Mouse (Mus musculus) right cerebral cortex, postnatal 25 days (tissue): Measurements from ENCODE around the gene Tcp10c.
"Not testable (repeated sequence)": the region's sequence is repeated elsewhere in the genome, so short reads cannot be mapped to it uniquely, and the experiment has no call there.

Experiments
- DNase-seq: peaks from one replicate; pipeline ENCODE4 v3.0.0; 2022

Tcp10c gene

DNA sequence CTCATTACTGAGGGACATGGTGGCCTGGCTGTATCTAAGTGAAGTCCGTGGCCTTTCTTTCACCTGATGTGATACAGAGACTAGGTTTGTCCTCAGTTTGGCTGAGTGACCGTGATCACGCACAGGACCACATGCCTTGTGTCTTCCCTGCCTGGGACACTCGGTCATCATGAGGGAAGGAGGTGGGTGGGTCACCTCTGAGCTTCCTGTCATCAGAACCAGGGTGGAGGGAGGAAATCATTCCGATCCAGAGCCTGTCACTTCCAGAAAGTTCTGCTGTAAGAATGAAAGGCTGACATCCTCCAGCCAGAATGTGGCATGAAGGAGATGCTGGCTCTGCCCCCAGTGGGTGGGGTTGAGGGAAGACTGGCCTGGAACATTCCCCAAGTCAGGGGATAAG lies 45.6 kb downstream of the Tcp10c start:
- DNase-seq = not testable (repeated sequence)

DNA sequence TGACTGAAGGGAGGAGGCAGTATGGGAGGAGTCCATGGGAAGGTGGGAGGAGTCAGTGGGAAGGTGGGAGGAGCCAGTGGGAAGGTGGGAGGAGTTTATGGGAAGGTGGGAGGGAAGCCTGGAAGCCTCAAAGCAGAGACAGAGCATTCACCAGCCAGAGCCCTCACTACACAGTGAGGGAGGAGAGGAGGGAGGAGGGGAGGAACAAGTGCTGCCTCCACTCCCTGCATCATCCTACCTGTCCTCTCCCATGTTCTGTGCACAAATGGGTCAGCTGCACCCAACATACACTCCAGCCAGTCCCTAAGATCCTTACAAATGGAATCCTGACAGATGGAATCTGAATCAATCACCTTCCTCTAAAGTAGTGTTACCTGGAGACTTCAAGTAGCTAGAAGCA lies 47.7 kb downstream of the Tcp10c start:
- DNase-seq = not testable (repeated sequence)

GRCm38 (mm10) chr17:13403527-13404131 lies 49.3 kb downstream of the Tcp10c start:
- DNase-seq = not testable (repeated sequence)

- DNase-seq = not testable (repeated sequence)
These were observed 51.7 kb downstream of the Tcp10c start for GRCm38 (mm10) chr17:13406023-13406422.

DNA sequence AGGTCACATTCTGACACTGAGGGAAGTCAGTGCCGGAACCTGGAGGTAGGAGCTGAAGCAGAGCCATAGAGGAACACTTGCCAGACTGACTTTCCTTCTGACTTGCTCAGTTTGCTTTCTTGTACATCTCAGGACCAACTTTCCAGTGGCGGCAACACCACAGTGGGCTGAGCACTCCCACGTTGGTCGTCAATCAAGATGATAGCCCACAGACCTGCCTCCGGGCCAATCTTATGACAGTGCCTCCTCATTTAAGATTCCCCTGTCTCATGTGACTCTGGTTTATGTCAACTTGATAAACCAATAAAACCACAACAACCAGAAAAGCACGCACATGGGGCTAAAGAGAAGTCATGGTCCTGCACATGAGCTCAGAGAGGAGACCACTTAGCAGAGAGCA lies 52.3 kb downstream of the Tcp10c start:
- not testable (repeated sequence) for DNase-seq

DNA sequence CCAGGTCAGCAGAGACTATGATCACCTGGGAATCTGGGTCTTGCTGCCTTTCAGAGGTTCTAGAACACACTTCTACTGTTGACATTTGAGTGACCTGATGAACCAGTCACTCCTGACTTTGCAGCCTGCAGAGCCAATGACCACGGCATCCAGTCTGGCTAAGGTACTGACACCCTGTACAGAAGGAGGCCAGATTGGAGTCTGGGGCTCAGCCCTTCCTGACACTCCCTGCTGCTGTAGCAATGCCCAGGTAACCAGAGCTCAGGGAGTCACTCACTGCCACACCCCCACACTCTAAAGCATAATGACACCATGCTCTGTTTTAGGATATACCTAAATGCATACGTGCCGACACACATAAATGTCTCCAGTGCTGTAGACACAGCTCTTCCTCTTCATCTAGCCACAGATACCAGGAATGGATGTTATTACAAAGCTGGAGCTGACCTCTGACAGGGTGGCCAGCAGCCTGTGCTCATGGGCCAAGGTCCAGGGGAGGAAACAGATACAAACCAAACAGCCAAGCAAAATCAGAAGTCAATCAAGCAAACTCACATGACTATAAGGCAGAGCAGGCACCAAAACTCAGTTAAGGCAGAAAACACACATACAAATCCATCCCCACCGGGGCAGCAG lies 53.4 kb downstream of the Tcp10c start:
- DNase-seq = not testable (repeated sequence)

DNA sequence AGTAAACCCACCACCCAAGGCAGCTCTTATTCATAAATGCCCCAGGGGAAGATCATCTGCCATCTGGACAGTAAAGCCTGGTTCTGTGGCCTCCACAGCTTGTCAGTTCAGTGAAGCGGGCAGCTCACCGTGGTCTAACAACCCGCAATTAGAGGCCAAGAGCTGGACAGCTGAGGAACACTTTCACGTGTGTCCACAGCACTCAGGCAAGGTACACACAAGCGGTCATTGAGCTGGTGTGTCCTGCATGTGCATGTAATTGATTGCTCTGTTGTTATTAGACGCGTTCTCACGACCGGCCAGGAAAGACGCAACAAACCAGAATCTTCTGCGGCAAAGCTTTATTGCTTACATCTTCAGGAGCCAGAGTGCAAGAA lies 53.9 kb downstream of the Tcp10c start:
- DNase-seq = not testable (repeated sequence)

- DNase-seq = not testable (repeated sequence)
These were observed 66.7 kb downstream of the Tcp10c start for GRCm38 (mm10) chr17:13421022-13421591.

DNA sequence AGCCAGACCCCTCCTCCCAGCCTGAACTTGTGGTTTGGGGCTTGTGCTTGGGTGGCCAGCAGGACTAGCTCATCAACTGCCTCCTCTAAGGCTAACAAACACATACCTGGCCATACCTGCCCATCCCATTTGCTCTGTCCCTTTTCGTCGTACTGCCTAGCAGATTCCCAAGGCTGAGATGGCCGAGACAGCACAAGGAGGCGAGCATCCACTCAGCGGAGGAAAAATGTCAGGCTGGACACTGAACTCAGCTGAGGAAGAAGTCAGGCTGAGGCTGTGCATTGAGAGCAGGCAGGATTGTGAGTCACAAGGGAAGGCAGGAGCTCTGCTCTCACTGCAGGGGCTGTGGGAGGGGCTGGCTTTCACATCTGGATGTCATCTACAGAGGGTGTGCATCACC lies 68.3 kb downstream of the Tcp10c start:
- not testable (repeated sequence) for DNase-seq

GRCm38 (mm10) chr17:13423373-13424024 lies 69.1 kb downstream of the Tcp10c start:
- DNase-seq = not testable (repeated sequence)

- not testable (repeated sequence) for DNase-seq
These were observed 69.9 kb downstream of the Tcp10c start for GRCm38 (mm10) chr17:13424321-13424720.

- not testable (repeated sequence) for DNase-seq
These were observed 71.3 kb downstream of the Tcp10c start for GRCm38 (mm10) chr17:13425694-13426093.

GRCm38 (mm10) chr17:13426508-13426907 lies 72.1 kb downstream of the Tcp10c start:
- DNase-seq = not testable (repeated sequence)
